Mouse (Mus musculus): ENCODE measurements around the gene Gm19668.
"Not testable (repeated sequence)": the region's sequence is repeated elsewhere in the genome, so short reads cannot be mapped to it uniquely, and the experiment has no call there.

DNA sequence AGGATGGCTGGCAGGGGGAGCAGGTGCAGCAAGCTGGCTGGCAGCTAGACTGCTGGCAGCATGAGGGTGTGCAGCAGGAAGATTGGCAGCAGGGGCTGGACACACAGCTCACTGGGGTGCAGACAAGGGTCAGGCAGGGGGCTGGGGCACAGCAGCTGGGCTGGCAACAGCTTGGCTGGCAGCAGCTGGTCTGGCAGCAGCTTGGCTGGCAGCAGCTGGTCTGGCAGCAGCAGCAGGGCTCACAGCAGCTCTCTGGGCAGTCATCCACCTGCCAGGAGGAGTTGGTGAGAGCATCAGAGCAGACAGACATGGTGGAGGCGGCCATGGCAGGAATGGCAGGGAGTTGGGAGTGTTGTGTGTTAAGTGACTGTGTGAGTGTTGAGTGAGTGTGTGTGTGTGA, 11.1 kb downstream of the Gm19668 start, which contains the start of gene Gm7137:
- not testable (repeated sequence) for TF ChIP-seq POLR2A (IDR thresholded peaks at IDR 0.05; ENCODE audit: insufficient read length, low read depth); TCF12 (IDR thresholded peaks at IDR 0.05; ENCODE audit: insufficient read depth, poor library complexity, severe bottlenecking); MAX (IDR thresholded peaks at IDR 0.05; ENCODE audit: low read depth); USF1 (IDR thresholded peaks at IDR 0.05; ENCODE audit: low read depth); POLR2AphosphoS2 (IDR thresholded peaks at IDR 0.05; ENCODE audit: insufficient read length, low read depth)
- peak in 1 of 3 experiments; percentile 45 for TF ChIP-seq MYOG (IDR thresholded peaks at IDR 0.05; ENCODE audit: control insufficient read depth in 1 of 3, insufficient read depth in 1 of 3, insufficient read length in 2 of 3, low read depth in 2 of 3)
- peak in 2 of 3 experiments; percentile 16 to 56 for TF ChIP-seq MYOD1 (IDR thresholded peaks at IDR 0.05; ENCODE audit: control insufficient read depth in 1 of 3, insufficient read length in 2 of 3, low read depth in 2 of 3)
- TF ChIP-seq TCF3 (IDR thresholded peaks at IDR 0.05; ENCODE audit: insufficient read length, low read depth) = peak; percentile 49
